In the genomic region with DNA sequence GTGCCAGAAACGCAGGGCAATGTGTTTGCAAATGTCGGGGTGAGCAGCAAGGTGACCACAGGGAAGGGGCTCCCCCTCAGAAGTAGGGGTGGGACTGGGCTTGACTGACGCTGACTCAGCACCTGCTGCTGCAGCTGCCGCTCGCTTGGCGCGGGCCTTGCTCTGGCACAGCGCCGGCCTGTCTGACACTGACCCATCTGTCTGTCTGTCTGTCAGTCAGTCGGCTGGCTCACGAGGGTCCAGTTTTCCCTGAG, we compare ENCODE assay signal across 10 mouse cellular contexts. TPM values are rescaled to one million over a fixed set of nuclear protein-coding genes. Genes with fewer than 3 reads are reported as not detected.
DNase-seq lines count a peak whose midpoint lies in the region; ATAC-seq and TF ChIP-seq lines count a peak whose summit lies in the region.
"Had no signal": no experiment of that assay in that cellular context is flagged by ENCODE, and none has a peak within 500 bp of the region (broad histone marks: within the 10 kb centered on the region; RNA-seq: fewer than 3 reads in every experiment).

No protein-coding gene starts in this region.

- H3K36me3 ChIP-seq in heart, embryonic 15.5 days = no peaks in the 10 kb centered on the region
- H3K36me3 ChIP-seq in E14TG2a.4 (ENCODE audit: insufficient read depth, low read length) = no peaks in the 10 kb centered on the region
- H3K36me3 ChIP-seq in embryonic facial prominence, embryonic 14.5 days (ENCODE audit: control insufficient read depth, insufficient read depth, low read length) = no peaks in the 10 kb centered on the region
- no peaks in the 10 kb centered on the region for H3K36me3 ChIP-seq in limb, embryonic 10.5 days
- no peaks in the 10 kb centered on the region for H3K36me3 ChIP-seq in neural tube, embryonic 15.5 days

- peaks cover 70% of the 10 kb centered on the region for H3K4me1 ChIP-seq in heart, embryonic 15.5 days (replicated peaks)
- H3K4me1 ChIP-seq in E14TG2a.4 (replicated peaks; ENCODE audit: low read depth, low read length) = peaks cover 68% of the 10 kb centered on the region
- peaks cover 47% of the 10 kb centered on the region for H3K4me1 ChIP-seq in embryonic facial prominence, embryonic 14.5 days (ENCODE audit: control insufficient read depth, insufficient read depth, low read length)
- H3K4me1 ChIP-seq in limb, embryonic 10.5 days = peaks cover 73% of the 10 kb centered on the region
- H3K4me1 ChIP-seq in neural tube, embryonic 15.5 days = peaks cover 71% of the 10 kb centered on the region

- DNase-seq in heart, adult 8-10 months (ENCODE audit: low spot score) = no peak
- DNase-seq in embryonic facial prominence, embryonic 14.5 days (ENCODE audit: low spot score) = peak; percentile 67
- DNase-seq in limb, embryonic 10.5 days (ENCODE audit: low spot score) = no peak
- DNase-seq in retina, embryonic 14.5 days (ENCODE audit: low spot score) = no peak

- ATAC-seq in heart, embryonic 15.5 days (replicated peaks; ENCODE audit: insufficient number of reproducible peaks, insufficient read depth, low FRiP score, low read depth) = no peak
- ATAC-seq in embryonic facial prominence, embryonic 14.5 days (ENCODE audit: low read depth) = no peak
- ATAC-seq in neural tube, embryonic 15.5 days (ENCODE audit: low FRiP score) = peak; percentile 12; the same call in 1 of the 2 replicates
- ATAC-seq in cerebellum, adult (ENCODE audit: insufficient number of reproducible peaks, low FRiP score, low TSS enrichment) = no peak

- 4% methylated on average over 11 of the region's 11 CpGs for WGBS in heart, embryonic 15.5 days
- 0% methylated on average over 11 of the region's 11 CpGs for WGBS in embryonic facial prominence, embryonic 14.5 days
- WGBS in limb, embryonic 10.5 days = 2% methylated on average over 11 of the region's 11 CpGs
- 0% methylated on average over 11 of the region's 11 CpGs for WGBS in neural tube, embryonic 15.5 days

- no peaks in the 10 kb centered on the region for H3K9me3 ChIP-seq in heart, embryonic 15.5 days (replicated peaks)
- no peaks in the 10 kb centered on the region for H3K9me3 ChIP-seq in E14TG2a.4 (ENCODE audit: low read length)
- no peaks in the 10 kb centered on the region for H3K9me3 ChIP-seq in embryonic facial prominence, embryonic 14.5 days (ENCODE audit: control insufficient read depth, low read length)
- H3K9me3 ChIP-seq in limb, embryonic 10.5 days (replicated peaks) = no peaks in the 10 kb centered on the region
- no peaks in the 10 kb centered on the region for H3K9me3 ChIP-seq in neural tube, embryonic 15.5 days (replicated peaks)

- peak overlapping the region; percentile 97 for H3K4me2 ChIP-seq in heart, embryonic 15.5 days
- H3K4me2 ChIP-seq in embryonic facial prominence, embryonic 14.5 days (ENCODE audit: low read depth, low read length) = peak overlapping the region; percentile 97
- H3K4me2 ChIP-seq in neural tube, embryonic 15.5 days = peak overlapping the region; percentile 87

- peak overlapping the region; percentile 62 for H3K4me3 ChIP-seq in heart, embryonic 15.5 days
- H3K4me3 ChIP-seq in E14TG2a.4 (replicated peaks; ENCODE audit: low read length) = peak overlapping the region; percentile 83
- H3K4me3 ChIP-seq in embryonic facial prominence, embryonic 14.5 days (ENCODE audit: low read depth, low read length) = peak overlapping the region; percentile 58
- H3K4me3 ChIP-seq in limb, embryonic 10.5 days = peak overlapping the region; percentile 62
- H3K4me3 ChIP-seq in neural tube, embryonic 15.5 days (replicated peaks) = peak overlapping the region; percentile 63

- TF ChIP-seq CTCF in E14TG2a.4 (conservative IDR thresholded peaks at IDR 0.05; ENCODE audit: low read length) = no peak

- peak overlapping the region; percentile 72 for H3K27ac ChIP-seq in heart, embryonic 15.5 days
- peak overlapping the region; percentile 80 for H3K27ac ChIP-seq in embryonic facial prominence, embryonic 14.5 days (replicated peaks; ENCODE audit: low read depth, low read length)
- peak overlapping the region; percentile 83 for H3K27ac ChIP-seq in limb, embryonic 10.5 days
- H3K27ac ChIP-seq in neural tube, embryonic 15.5 days (replicated peaks) = peak overlapping the region; percentile 94

- H3K27me3 ChIP-seq in heart, embryonic 15.5 days = peaks cover 20% of the 10 kb centered on the region
- peaks cover 81% of the 10 kb centered on the region for H3K27me3 ChIP-seq in E14TG2a.4 (ENCODE audit: insufficient read depth, low read length)
- H3K27me3 ChIP-seq in embryonic facial prominence, embryonic 14.5 days (replicated peaks; ENCODE audit: control insufficient read depth, insufficient read depth, low read length) = peaks cover 38% of the 10 kb centered on the region
- H3K27me3 ChIP-seq in limb, embryonic 10.5 days (ENCODE audit: low read depth, poor library complexity, severe bottlenecking) = peaks cover 100% of the 10 kb centered on the region
- peaks cover 24% of the 10 kb centered on the region for H3K27me3 ChIP-seq in neural tube, embryonic 15.5 days (replicated peaks)

- peak overlapping the region; percentile 57; the same call in 1 of the 2 replicates for H3K9ac ChIP-seq in heart, embryonic 15.5 days
- H3K9ac ChIP-seq in embryonic facial prominence, embryonic 14.5 days (ENCODE audit: low read depth, low read length) = peak overlapping the region; percentile 64
- peak overlapping the region; percentile 57 for H3K9ac ChIP-seq in neural tube, embryonic 15.5 days (replicated peaks)

RNA-seq across cellular contexts. Expression of gene Fgf11, which starts 1.6 kb away (rescaled TPM):
- 1.8 and 2.9 TPM in 2 replicates for polyA plus RNA-seq in heart, embryonic 15.5 days (2015; fragmentation: Nextera tagmentation; extraction: Ambion mirVana)
- 1 to 10 TPM; 2.1 to 3.3 (median 2.6) TPM for total RNA-seq in heart, adult 8-10 months (2022)
- 2.3 and 3.3 TPM in 2 replicates for polyA plus RNA-seq in embryonic facial prominence, embryonic 14.5 days (2014; fragmentation: Nextera tagmentation; extraction: Ambion mirVana)
- 0.40 and 0.55 TPM in 2 replicates for polyA plus RNA-seq in limb, embryonic 10.5 days (2016; fragmentation: Nextera tagmentation; extraction: Ambion mirVana)
- 8.5 and 8.7 TPM in 2 replicates for polyA plus RNA-seq in neural tube, embryonic 15.5 days (2015; fragmentation: Nextera tagmentation; extraction: Ambion mirVana)

RNA-seq across cellular contexts. Expression of gene Chrnb1, which starts 4.3 kb away (rescaled TPM):
- 5.4 and 7.5 TPM in 2 replicates for polyA plus RNA-seq in heart, embryonic 15.5 days (2015; fragmentation: Nextera tagmentation; extraction: Ambion mirVana)
- total RNA-seq in heart, adult 8-10 months (2022) = 1 to 10 TPM; 2.2 to 4.3 (median 3.8) TPM
- polyA plus RNA-seq in embryonic facial prominence, embryonic 14.5 days (2014; fragmentation: Nextera tagmentation; extraction: Ambion mirVana) = 28.4 and 29.4 TPM in 2 replicates
- 0.87 and 2.5 TPM in 2 replicates for polyA plus RNA-seq in limb, embryonic 10.5 days (2016; fragmentation: Nextera tagmentation; extraction: Ambion mirVana)
- polyA plus RNA-seq in neural tube, embryonic 15.5 days (2015; fragmentation: Nextera tagmentation; extraction: Ambion mirVana) = 2.1 and 3.0 TPM in 2 replicates

RNA-seq across cellular contexts. Expression of gene Tmem102, which starts 5.4 kb away (rescaled TPM):
- 1.1 and 2.6 TPM in 2 replicates for polyA plus RNA-seq in heart, embryonic 15.5 days (2015; fragmentation: Nextera tagmentation; extraction: Ambion mirVana)
- under 1 TPM; 0.14 to 0.57 (median 0.31) TPM for total RNA-seq in heart, adult 8-10 months (2022)
- polyA plus RNA-seq in embryonic facial prominence, embryonic 14.5 days (2014; fragmentation: Nextera tagmentation; extraction: Ambion mirVana) = 4.1 and 4.3 TPM in 2 replicates
- 1.4 and 1.5 TPM in 2 replicates for polyA plus RNA-seq in limb, embryonic 10.5 days (2016; fragmentation: Nextera tagmentation; extraction: Ambion mirVana)
- 1.1 and 4.2 TPM in 2 replicates for polyA plus RNA-seq in neural tube, embryonic 15.5 days (2015; fragmentation: Nextera tagmentation; extraction: Ambion mirVana)

RNA-seq across cellular contexts. Expression of gene Gm39566, which starts 15.0 kb away (rescaled TPM):
- not detected in 2 replicates for polyA plus RNA-seq in heart, embryonic 15.5 days (2015; fragmentation: Nextera tagmentation; extraction: Ambion mirVana)
- total RNA-seq in heart, adult 8-10 months (2022) = not detected
- not detected in 2 replicates for polyA plus RNA-seq in embryonic facial prominence, embryonic 14.5 days (2014; fragmentation: Nextera tagmentation; extraction: Ambion mirVana)
- polyA plus RNA-seq in limb, embryonic 10.5 days (2016; fragmentation: Nextera tagmentation; extraction: Ambion mirVana) = not detected in 2 replicates
- not detected in 2 replicates for polyA plus RNA-seq in neural tube, embryonic 15.5 days (2015; fragmentation: Nextera tagmentation; extraction: Ambion mirVana)
- total RNA-seq: layer of hippocampus, postnatal 36 days had no signal
- polyA plus RNA-seq: brain, embryonic 14.5 days had no signal

RNA-seq across cellular contexts. Expression of gene Spem2, which starts 18.2 kb away (rescaled TPM):
- polyA plus RNA-seq in heart, embryonic 15.5 days (2015; fragmentation: Nextera tagmentation; extraction: Ambion mirVana) = not detected in 2 replicates
- not detected for total RNA-seq in heart, adult 8-10 months (2022)
- polyA plus RNA-seq in embryonic facial prominence, embryonic 14.5 days (2014; fragmentation: Nextera tagmentation; extraction: Ambion mirVana) = not detected in 2 replicates
- not detected in 2 replicates for polyA plus RNA-seq in limb, embryonic 10.5 days (2016; fragmentation: Nextera tagmentation; extraction: Ambion mirVana)
- not detected in 2 replicates for polyA plus RNA-seq in neural tube, embryonic 15.5 days (2015; fragmentation: Nextera tagmentation; extraction: Ambion mirVana)
- total RNA-seq: layer of hippocampus, postnatal 36 days had no signal
- polyA plus RNA-seq: brain, embryonic 14.5 days had no signal
